Mouse (Mus musculus): ENCODE results near the gene Tgm7. TPM values are rescaled to one million over a fixed set of nuclear protein-coding genes. Genes with fewer than 3 reads are reported as not detected.
"Not testable (repeated sequence)": the region's sequence is repeated elsewhere in the genome, so short reads cannot be mapped to it uniquely, and the experiment has no call there.

The Tgm7 gene
- polyA plus RNA-seq, 1 experiment from 2014 or later = not detected

GRCm38 (mm10) chr2:121126302-121126701 is 16.7 kb upstream of the Tgm7 start:
- not testable (repeated sequence) for DNase-seq (ENCODE audit: low spot score)
- WGBS = 94% methylated on average over 5 of the region's 5 CpGs

DNA sequence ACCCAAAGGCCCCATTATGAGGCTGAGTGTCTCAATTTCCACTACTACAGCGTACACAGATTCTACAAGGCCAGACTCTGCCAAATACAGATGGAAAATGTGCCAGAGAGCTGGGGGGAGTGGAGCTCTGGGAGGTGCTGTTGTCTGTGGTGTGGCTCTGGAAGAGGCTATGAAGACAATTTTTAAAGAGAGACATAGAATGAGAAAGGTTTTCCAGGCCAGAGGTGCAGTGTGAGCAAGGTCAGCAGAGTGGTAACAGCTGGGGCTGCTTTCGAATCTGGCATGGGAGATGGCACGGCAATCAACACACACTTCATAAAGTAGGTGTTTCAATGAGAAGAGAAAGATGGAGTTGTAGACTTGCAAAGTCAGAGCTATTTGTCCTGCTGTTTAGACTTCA is 9.7 kb upstream of the Tgm7 start:
- WGBS = 88% methylated on average over 3 of the region's 3 CpGs
- no peaks in the 10 kb centered on the region for H3K36me3 ChIP-seq

More at GRCm38 (mm10) chr2:121126302-121126701, 16.7 kb upstream of the Tgm7 start:
- H3K9me3 ChIP-seq (replicated peaks); H3K4me3 ChIP-seq; H3K27ac ChIP-seq (replicated peaks); H3K36me3 ChIP-seq; H3K27me3 ChIP-seq (ENCODE audit: low read depth, poor library complexity, severe bottlenecking); H3K4me1 ChIP-seq: not testable (repeated sequence)

GRCm38 (mm10) chr2:121115418-121115817 is 5.8 kb upstream of the Tgm7 start:
- Histone ChIP-seq H3K4me3 (no peak overlapping the region), H3K36me3 (no peaks in the 10 kb centered on the region), H3K4me1 (no peaks in the 10 kb centered on the region), H3K27me3 (ENCODE audit: low read depth, poor library complexity, severe bottlenecking) (no peaks in the 10 kb centered on the region), H3K9me3 (replicated peaks) (no peaks in the 10 kb centered on the region), H3K27ac (replicated peaks) (no peak overlapping the region)
- WGBS = 95% methylated on average over 2 of the region's 2 CpGs
- no peak for DNase-seq (ENCODE audit: low spot score)

More for the DNA sequence above, 9.7 kb upstream of the Tgm7 start:
- Histone ChIP-seq H3K9me3 (replicated peaks) (no peaks in the 10 kb centered on the region), H3K27ac (replicated peaks) (no peak overlapping the region), H3K4me1 (no peaks in the 10 kb centered on the region), H3K4me3 (no peak overlapping the region), H3K27me3 (ENCODE audit: low read depth, poor library complexity, severe bottlenecking) (no peaks in the 10 kb centered on the region)
- DNase-seq (ENCODE audit: low spot score) = no peak

DNA sequence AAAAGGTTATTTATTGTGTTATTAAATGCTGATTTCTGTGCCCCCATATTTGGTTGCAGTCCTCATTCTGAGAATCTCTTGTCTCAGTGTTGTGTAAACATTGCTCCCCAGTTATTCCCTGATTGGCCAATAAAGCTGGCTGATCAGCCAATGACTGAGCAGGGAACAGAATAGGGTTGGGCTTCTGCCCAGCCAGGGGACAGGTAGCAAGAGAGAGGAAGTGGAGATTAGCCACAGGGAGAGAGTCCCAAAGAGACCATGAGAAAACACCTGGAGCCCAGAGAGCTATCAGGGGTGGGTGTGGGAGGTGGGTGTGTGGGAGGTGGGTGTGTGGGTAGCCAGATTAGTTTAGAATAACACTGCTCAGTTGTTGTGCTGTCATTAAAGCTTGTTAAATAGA is 3.7 kb downstream of the Tgm7 start:
- Histone ChIP-seq H3K4me3 (no peak overlapping the region), H3K9me3 (replicated peaks) (no peaks in the 10 kb centered on the region), H3K27ac (replicated peaks) (no peak overlapping the region), H3K27me3 (ENCODE audit: low read depth, poor library complexity, severe bottlenecking) (no peaks in the 10 kb centered on the region), H3K4me1 (no peaks in the 10 kb centered on the region), H3K36me3 (no peaks in the 10 kb centered on the region)
- DNase-seq (ENCODE audit: low spot score) = no peak

DNA sequence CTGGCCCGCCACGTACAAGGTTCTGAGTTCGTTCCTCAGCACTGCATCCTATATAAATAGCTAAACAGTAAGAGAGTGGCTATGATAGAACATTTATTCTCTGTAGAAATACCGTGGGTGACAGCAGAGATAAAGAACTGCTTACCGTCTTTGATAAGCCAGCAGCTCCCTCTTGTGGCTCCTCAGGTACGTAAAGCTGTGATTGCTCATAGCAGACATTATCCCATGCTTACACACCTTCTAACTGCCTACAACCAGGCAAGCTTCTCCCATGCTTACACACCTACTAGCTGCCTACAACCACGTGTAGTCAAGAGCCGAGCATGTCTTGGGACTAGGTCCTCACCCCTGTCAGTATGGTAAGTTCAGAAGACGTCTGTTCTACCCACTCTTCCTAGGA is 7.5 kb downstream of the Tgm7 start:
- Histone ChIP-seq H3K27ac (replicated peaks) (no peak overlapping the region), H3K4me3 (no peak overlapping the region), H3K9me3 (replicated peaks) (no peaks in the 10 kb centered on the region), H3K36me3 (no peaks in the 10 kb centered on the region), H3K27me3 (ENCODE audit: low read depth, poor library complexity, severe bottlenecking) (no peaks in the 10 kb centered on the region), H3K4me1 (no peaks in the 10 kb centered on the region)
- peak; percentile 25 for DNase-seq (ENCODE audit: low spot score)
- WGBS = 32% methylated on average over 9 of the region's 9 CpGs

GRCm38 (mm10) chr2:121089751-121090150 is 19.8 kb downstream of the Tgm7 start:
- 80% methylated on average over 4 of the region's 4 CpGs for WGBS
- 0 out of 2 replicates have a peak, but pooled peaks cover 3% of the 10 kb centered on the region for H3K4me1 ChIP-seq
- no peaks in the 10 kb centered on the region for H3K9me3 ChIP-seq (replicated peaks)
- no peaks in the 10 kb centered on the region for H3K27me3 ChIP-seq (ENCODE audit: low read depth, poor library complexity, severe bottlenecking)
- no peak for DNase-seq (ENCODE audit: low spot score)
- no peak overlapping the region for H3K27ac ChIP-seq (replicated peaks)
- no peak overlapping the region for H3K4me3 ChIP-seq
- H3K36me3 ChIP-seq = no peaks in the 10 kb centered on the region

GRCm38 (mm10) chr2:121088507-121088906 is 21.1 kb downstream of the Tgm7 start:
- no peak overlapping the region for H3K4me3 ChIP-seq
- 0 out of 2 replicates have a peak, but pooled peaks cover 3% of the 10 kb centered on the region for H3K4me1 ChIP-seq
- WGBS = 87% methylated on average over 3 of the region's 3 CpGs
- no peaks in the 10 kb centered on the region for H3K36me3 ChIP-seq
- H3K27ac ChIP-seq (replicated peaks) = no peak overlapping the region
- no peaks in the 10 kb centered on the region for H3K9me3 ChIP-seq (replicated peaks)
- DNase-seq (ENCODE audit: low spot score) = no peak
- no peaks in the 10 kb centered on the region for H3K27me3 ChIP-seq (ENCODE audit: low read depth, poor library complexity, severe bottlenecking)

- 62% methylated on average over 6 of the region's 6 CpGs for WGBS
- no peaks in the 10 kb centered on the region for H3K9me3 ChIP-seq (replicated peaks)
- H3K4me1 ChIP-seq = 0 out of 2 replicates have a peak, but pooled peaks cover 3% of the 10 kb centered on the region
- no peaks in the 10 kb centered on the region for H3K36me3 ChIP-seq
- no peak within 1 kb of the TSS for H3K27ac ChIP-seq (replicated peaks)
- no peak within 1 kb of the TSS for H3K4me3 ChIP-seq
- no peak for DNase-seq (ENCODE audit: low spot score)
- H3K27me3 ChIP-seq (ENCODE audit: low read depth, poor library complexity, severe bottlenecking) = no peaks in the 10 kb centered on the region
These were observed 24.0 kb downstream of the Tgm7 start, which contains the start of gene Tgm5 for GRCm38 (mm10) chr2:121085480-121086185. Gene Tgm5, minus strand, starts transcription at chr2:121085841.

DNA sequence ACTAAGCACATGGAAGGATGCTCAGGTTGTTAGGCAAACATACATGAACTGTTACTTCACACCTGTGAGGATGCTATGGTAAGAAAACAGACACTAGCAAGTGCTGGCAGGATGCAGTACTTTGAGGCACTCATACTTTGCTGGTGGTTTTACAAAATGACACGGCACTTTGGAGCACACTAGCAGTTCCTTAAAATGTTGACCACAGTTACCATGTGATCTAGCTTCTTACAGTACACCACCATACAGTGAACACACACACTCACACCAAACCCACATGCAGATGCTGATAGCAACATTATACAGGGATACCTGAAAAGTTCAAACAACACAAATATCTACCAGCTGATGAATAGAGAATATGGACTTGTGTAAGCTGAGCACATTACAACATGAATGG is 27.0 kb downstream of the Tgm7 start:
- Histone ChIP-seq H3K4me3 (no peak overlapping the region), H3K4me1 (0 out of 2 replicates have a peak, but pooled peaks cover 3% of the 10 kb centered on the region), H3K9me3 (replicated peaks) (no peaks in the 10 kb centered on the region), H3K36me3 (no peaks in the 10 kb centered on the region), H3K27me3 (ENCODE audit: low read depth, poor library complexity, severe bottlenecking) (no peaks in the 10 kb centered on the region), H3K27ac (replicated peaks) (no peak overlapping the region)
- WGBS = 79% methylated on average over 1 of the region's 1 CpGs
- no peak for DNase-seq (ENCODE audit: low spot score)

DNA sequence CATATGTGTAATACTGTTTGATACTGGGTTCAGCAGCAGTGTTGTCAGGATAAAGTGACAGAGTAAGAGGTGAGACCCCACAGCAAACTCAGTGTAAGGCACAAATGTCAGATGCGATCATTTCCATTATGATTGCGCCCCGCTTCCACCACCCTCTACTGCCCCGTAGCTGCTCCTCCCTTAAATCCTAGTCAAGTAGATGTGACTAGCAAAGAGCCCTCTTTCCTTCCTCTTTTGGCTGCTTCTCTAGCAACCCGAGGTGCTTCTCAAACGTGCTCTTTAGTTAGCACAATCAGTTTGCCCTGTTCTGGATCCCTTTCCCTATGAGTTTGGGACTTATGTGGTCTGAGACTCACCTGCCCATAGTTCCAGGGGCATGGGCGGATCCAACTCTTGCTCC is 34.8 kb downstream of the Tgm7 start:
- no peaks in the 10 kb centered on the region for H3K27me3 ChIP-seq (ENCODE audit: low read depth, poor library complexity, severe bottlenecking)
- no peaks in the 10 kb centered on the region for H3K4me1 ChIP-seq
- H3K27ac ChIP-seq (replicated peaks) = no peak overlapping the region
- H3K9me3 ChIP-seq (replicated peaks) = no peaks in the 10 kb centered on the region
- DNase-seq (ENCODE audit: low spot score) = no peak
- no peaks in the 10 kb centered on the region for H3K36me3 ChIP-seq
- 82% methylated on average over 7 of the region's 7 CpGs for WGBS
- no peak overlapping the region for H3K4me3 ChIP-seq

- no peak for DNase-seq (ENCODE audit: low spot score)
- 83% methylated on average over 6 of the region's 6 CpGs for WGBS
- H3K4me1 ChIP-seq = 0 out of 2 replicates have a peak, but pooled peaks cover 3% of the 10 kb centered on the region
These were observed 37.7 kb downstream of the Tgm7 start for GRCm38 (mm10) chr2:121071871-121072270.

GRCm38 (mm10) chr2:121069506-121069905 is 40.1 kb downstream of the Tgm7 start:
- Histone ChIP-seq H3K27me3 (ENCODE audit: low read depth, poor library complexity, severe bottlenecking) (no peaks in the 10 kb centered on the region), H3K27ac (replicated peaks) (no peak overlapping the region), H3K4me3 (no peak overlapping the region), H3K36me3 (no peaks in the 10 kb centered on the region), H3K4me1 (0 out of 2 replicates have a peak, but pooled peaks cover 3% of the 10 kb centered on the region), H3K9me3 (replicated peaks) (no peaks in the 10 kb centered on the region)
- WGBS = 73% methylated on average over 6 of the region's 6 CpGs
- no peak for DNase-seq (ENCODE audit: low spot score)

More at GRCm38 (mm10) chr2:121071871-121072270, 37.7 kb downstream of the Tgm7 start:
- H3K4me3 ChIP-seq = no peak overlapping the region
- no peaks in the 10 kb centered on the region for H3K36me3 ChIP-seq
- H3K27me3 ChIP-seq (ENCODE audit: low read depth, poor library complexity, severe bottlenecking) = no peaks in the 10 kb centered on the region
- no peaks in the 10 kb centered on the region for H3K9me3 ChIP-seq (replicated peaks)
- H3K27ac ChIP-seq (replicated peaks) = no peak overlapping the region

- Histone ChIP-seq H3K36me3 (no peaks in the 10 kb centered on the region), H3K27ac (replicated peaks) (no peak overlapping the region), H3K27me3 (ENCODE audit: low read depth, poor library complexity, severe bottlenecking) (no peaks in the 10 kb centered on the region), H3K4me3 (no peak overlapping the region), H3K4me1 (0 out of 2 replicates have a peak, but pooled peaks cover 3% of the 10 kb centered on the region), H3K9me3 (replicated peaks) (no peaks in the 10 kb centered on the region)
- no peak for DNase-seq (ENCODE audit: low spot score)
- 72% methylated on average over 4 of the region's 4 CpGs for WGBS
These were observed 42.5 kb downstream of the Tgm7 start for GRCm38 (mm10) chr2:121067116-121067515.

Data from midbrain, embryonic 10.5 days (tissue).